Mouse (Mus musculus) stomach, postnatal 0 days (tissue): ENCODE results near the gene Slc6a6. TPM values are rescaled to one million over a fixed set of nuclear protein-coding genes. Genes with fewer than 3 reads are reported as not detected.

ENCODE experiments used
- ATAC-seq: fragments of 200-750 bp; cut with Nextera tagmentation; 2 replicates; pipeline ENCODE4 v1.8.0; 2017; ENCODE audit not compliant: low FRiP score, low TSS enrichment
- DNase-seq: peaks from one replicate; pipeline ENCODE4 v3.0.0-alpha.2; 2016; ENCODE audit warnings: low spot score
- H3K27ac ChIP-seq: fragments of 300-500 bp; sonication (generic); replicated peaks from 2 replicates; pipeline ENCODE4 v1.5.1; 2014; ENCODE audit warnings: mild to moderate bottlenecking, control low read depth
- H3K27me3 ChIP-seq: fragments of 300-500 bp; sonication (generic); 2 replicates; pipeline ENCODE4 v1.6.1; 2014; ENCODE audit warnings: low read length; ENCODE audit not compliant: control insufficient read depth, insufficient read depth
- H3K36me3 ChIP-seq: fragments of 300-500 bp; sonication (generic); 2 replicates; pipeline ENCODE4 v1.6.1; 2014; ENCODE audit warnings: low read length, mixed read lengths; ENCODE audit not compliant: control insufficient read depth, insufficient read depth
- H3K4me1 ChIP-seq: fragments of 300-500 bp; sonication (generic); replicated peaks from 2 replicates; pipeline ENCODE4 v1.6.1; 2014; ENCODE audit warnings: antibody characterized with exemption; ENCODE audit not compliant: control insufficient read depth, insufficient read depth
- H3K4me2 ChIP-seq: fragments of 300-500 bp; sonication (generic); replicated peaks from 2 replicates; pipeline ENCODE4 v1.6.1; 2014; ENCODE audit warnings: low read depth, mild to moderate bottlenecking, control low read depth, moderate library complexity
- H3K4me3 ChIP-seq: fragments of 300-500 bp; sonication (generic); 2 replicates; pipeline ENCODE4 v1.5.1; 2014; ENCODE audit warnings: low read depth, low read length, control low read depth
- H3K9ac ChIP-seq: fragments of 300-500 bp; sonication (generic); 2 replicates; pipeline ENCODE4 v1.6.1; 2014; ENCODE audit warnings: mild to moderate bottlenecking, low read length, control low read depth, mixed read lengths
- H3K9me3 ChIP-seq: fragments of 300-500 bp; sonication (generic); 2 replicates; pipeline ENCODE4 v1.6.1; 2016; ENCODE audit warnings: low read length; ENCODE audit not compliant: control insufficient read depth
- CTCF ChIP-seq: IDR thresholded peaks from 2 replicates; pipeline ENCODE4 v1.5.1; 2016; ENCODE audit warnings: antibody characterized with exemption, low read depth, mild to moderate bottlenecking, moderate library complexity
- EP300 ChIP-seq: optimal IDR thresholded peaks from 2 replicates; pipeline ENCODE3; 2016; ENCODE audit warnings: antibody characterized with exemption
- WGBS: fragments of 180-500 bp; shearing (Covaris S2); extraction: QIAGEN DNeasy Blood & Tissue Kit; methylation state at CpG from one replicate; pipeline ENCODE4 v1.1.7; 2014; 5-methylcytosine and 5-hydroxymethylcytosine counted together
- polyA plus RNA-seq: library from polyadenylated mRNA; unstranded; fragments of >200 nt; fragmentation: Nextera tagmentation; extraction: Ambion mirVana; gene quantifications from 2 replicates; pipeline ENCODE4 v1.2.1, GENCODE M21; 2015

Slc6a6 gene
- polyA plus RNA-seq, 1 experiment from 2014 or later, result 66.5 TPM

DNA sequence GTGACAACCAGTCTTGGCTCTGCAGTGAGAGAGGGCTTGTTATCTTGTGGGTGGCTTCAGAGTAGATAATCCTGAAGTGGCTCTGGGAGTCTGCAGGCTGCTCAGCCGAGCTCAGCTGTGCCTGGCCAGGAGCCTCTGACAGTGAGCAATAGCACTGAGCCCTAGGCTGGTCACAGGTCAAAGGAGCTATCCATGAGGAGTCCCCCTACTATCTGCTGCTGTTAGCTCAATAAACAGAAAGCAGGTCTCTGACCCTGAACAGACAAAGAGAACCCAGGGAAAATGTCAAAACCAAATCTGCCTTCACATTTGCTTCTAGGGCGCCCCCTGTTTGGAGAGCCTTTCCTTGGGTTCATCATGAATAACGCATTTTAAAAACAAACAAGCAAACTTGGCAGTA is 28.6 kb upstream of the Slc6a6 start:
- TF ChIP-seq CTCF (peak; percentile 8; the same call in 1 of the 2 replicates), EP300 (no peak)
- Histone ChIP-seq H3K27ac (no peak overlapping the region), H3K4me1 (no peaks in the 10 kb centered on the region), H3K9me3 (no peaks in the 10 kb centered on the region), H3K9ac (no peak overlapping the region), H3K27me3 (no peaks in the 10 kb centered on the region), H3K36me3 (no peaks in the 10 kb centered on the region), H3K4me2 (no peak overlapping the region), H3K4me3 (no peak overlapping the region)
- ATAC-seq (no peak), DNase-seq (no peak)
- 52% methylated on average over 3 of the region's 3 CpGs for WGBS

DNA sequence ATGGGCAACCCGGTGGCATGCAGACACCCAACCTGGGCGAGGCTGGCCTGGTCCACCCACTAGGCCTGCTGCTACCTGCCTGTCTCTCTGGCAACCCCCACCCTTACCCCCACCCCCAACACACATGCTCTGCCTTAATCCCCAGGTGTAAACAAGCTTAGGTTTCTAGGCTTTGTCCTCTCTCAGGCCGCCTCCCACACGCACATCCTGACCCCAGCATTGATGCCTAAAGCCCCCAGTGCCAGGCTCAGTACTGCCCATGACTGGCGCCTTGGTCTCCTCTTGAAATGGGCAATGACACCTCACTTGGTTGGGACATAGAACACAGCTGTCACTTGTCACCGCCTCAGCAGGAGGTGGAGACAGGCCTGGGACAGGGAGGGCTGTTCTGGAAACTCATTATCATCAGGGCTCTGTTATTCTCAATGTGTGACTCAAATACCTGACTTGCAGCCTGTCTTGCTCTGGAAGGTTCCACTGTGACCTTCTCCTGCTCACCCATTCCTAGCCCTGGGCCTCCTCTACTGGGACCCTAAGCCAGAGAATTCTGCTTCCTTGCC is 27.9 kb upstream of the Slc6a6 start:
- Histone ChIP-seq H3K9me3 (no peaks in the 10 kb centered on the region), H3K4me2 (no peak overlapping the region), H3K36me3 (no peaks in the 10 kb centered on the region), H3K27me3 (no peaks in the 10 kb centered on the region), H3K4me1 (no peaks in the 10 kb centered on the region), H3K9ac (no peak overlapping the region), H3K27ac (no peak overlapping the region), H3K4me3 (no peak overlapping the region)
- ATAC-seq (no peak), DNase-seq (no peak)
- no peak for TF ChIP-seq EP300
- TF ChIP-seq CTCF, result no peak
- whole genome bisulfite sequencing, result 61% methylated on average over 6 of the region's 6 CpGs

DNA sequence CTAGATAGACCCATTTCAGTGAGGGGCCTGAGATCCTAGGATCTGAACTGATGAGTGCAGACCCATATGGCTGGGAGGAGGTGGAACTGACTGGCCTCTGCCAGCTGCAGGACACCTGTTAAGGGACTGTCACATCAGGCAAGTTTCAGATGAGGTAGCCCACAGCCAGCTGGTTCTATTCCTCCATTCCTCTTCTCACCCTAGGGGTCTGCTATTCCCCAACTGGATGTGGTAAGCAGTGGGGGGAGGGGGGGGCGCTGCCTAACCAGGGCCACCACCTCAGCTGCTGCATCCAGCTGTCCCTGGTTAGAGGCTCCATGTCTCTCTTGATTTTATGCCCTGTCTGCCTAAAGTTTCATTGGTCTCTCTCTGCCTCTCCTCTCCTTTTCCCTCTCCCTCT is 25.6 kb upstream of the Slc6a6 start:
- DNase-seq, result no peak
- Histone ChIP-seq H3K27ac (no peak overlapping the region), H3K9me3 (no peaks in the 10 kb centered on the region), H3K27me3 (no peaks in the 10 kb centered on the region), H3K9ac (no peak overlapping the region), H3K4me1 (no peaks in the 10 kb centered on the region), H3K36me3 (no peaks in the 10 kb centered on the region), H3K4me2 (no peak overlapping the region), H3K4me3 (no peak overlapping the region)
- ATAC-seq, result no peak
- no CpG with 5 or more reads among the region's 1 CpGs for WGBS
- TF ChIP-seq EP300, result no peak
- no peak for TF ChIP-seq CTCF

DNA sequence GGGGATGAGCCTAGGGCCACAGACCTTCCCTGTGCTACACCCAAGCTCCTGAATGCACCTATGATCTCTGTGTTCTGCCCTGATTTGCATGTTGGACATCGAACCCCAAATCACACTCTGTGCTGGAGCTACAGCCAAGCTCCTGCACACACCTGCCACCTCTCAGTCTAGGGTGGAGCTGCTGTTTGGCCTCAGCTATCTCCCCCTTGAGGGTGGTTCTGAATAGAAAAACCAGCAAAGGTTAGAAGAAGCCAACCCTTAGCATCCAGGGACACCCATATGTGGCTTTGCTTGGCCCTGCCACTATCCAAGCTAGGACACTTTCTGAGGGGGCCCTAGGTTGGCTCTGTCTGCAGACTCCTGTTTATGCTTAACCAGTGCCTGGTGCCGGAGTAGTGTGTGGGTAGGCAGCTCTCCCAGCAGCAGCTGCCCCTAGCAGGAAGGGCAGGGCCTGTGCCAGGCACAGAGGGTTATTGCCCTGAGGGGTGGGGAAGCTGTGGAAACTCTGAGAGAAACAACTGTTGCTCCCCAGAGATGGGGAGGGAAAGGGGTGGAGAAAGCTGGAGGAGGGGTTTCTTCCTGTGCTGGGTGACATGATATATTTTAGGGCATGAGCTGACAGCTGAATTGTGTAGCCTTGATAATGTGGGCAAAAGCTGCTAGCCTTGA is 23.9 kb upstream of the Slc6a6 start:
- Histone ChIP-seq H3K4me3 (no peak overlapping the region), H3K4me2 (no peak overlapping the region), H3K27me3 (no peaks in the 10 kb centered on the region), H3K9me3 (no peaks in the 10 kb centered on the region), H3K4me1 (no peaks in the 10 kb centered on the region), H3K27ac (peak overlapping the region; percentile 45; the same call in 1 of the 2 replicates), H3K36me3 (no peaks in the 10 kb centered on the region), H3K9ac (no peak overlapping the region)
- 53% methylated on average over 2 of the region's 2 CpGs for WGBS
- TF ChIP-seq EP300 (no peak), CTCF (peak; percentile 25)
- ATAC-seq, result peak; percentile 57
- peak; percentile 47 for DNase-seq

DNA sequence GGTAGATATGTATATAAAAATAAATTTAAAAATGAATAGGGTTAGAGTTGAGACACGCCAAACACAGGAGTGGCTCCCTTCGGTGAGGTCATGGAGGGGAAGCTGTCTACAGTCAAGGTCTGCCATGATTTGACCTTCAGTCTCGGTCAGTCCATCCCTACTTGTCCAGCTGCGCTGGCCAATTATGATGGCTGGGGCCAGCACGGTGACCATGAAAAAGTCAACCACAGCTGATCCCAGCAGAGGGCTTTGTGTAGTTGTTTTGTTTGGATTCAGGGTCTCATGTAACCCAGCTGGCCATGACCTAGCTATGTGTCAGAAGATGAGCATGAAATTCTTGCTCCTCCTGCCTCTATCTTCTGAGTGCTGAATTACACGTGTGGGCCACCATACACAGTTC is 21.6 kb upstream of the Slc6a6 start:
- Histone ChIP-seq H3K27ac (no peak overlapping the region), H3K4me1 (no peaks in the 10 kb centered on the region), H3K27me3 (no peaks in the 10 kb centered on the region), H3K9me3 (no peaks in the 10 kb centered on the region), H3K4me2 (no peak overlapping the region), H3K4me3 (no peak overlapping the region), H3K36me3 (no peaks in the 10 kb centered on the region), H3K9ac (no peak overlapping the region)
- TF ChIP-seq CTCF (peak; percentile 45; the same call in 1 of the 2 replicates), EP300 (no peak)
- no peak for DNase-seq
- 81% methylated on average over 6 of the region's 6 CpGs for WGBS
- ATAC-seq, result no peak

DNA sequence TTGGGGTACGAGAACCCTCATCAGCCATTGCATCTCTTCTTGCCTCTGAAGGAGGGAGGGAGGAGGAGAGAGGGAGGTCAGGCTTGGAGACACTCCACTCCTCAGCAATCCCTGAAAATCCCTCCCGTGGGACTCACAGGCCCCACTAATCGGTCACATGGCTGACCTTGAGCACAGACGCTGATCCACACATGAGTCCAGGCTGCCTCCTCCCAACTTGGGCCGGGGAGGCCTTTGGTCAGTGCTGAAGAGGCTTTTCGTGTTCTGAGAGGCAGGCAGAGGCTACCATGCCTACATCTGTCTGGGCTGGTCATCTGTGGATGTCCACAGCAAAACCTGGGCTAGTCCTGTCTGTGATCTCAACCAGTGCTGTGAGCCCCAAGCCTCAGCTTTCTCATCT is 20.2 kb upstream of the Slc6a6 start:
- WGBS, result 67% methylated on average over 6 of the region's 6 CpGs
- no peak overlapping the region for H3K4me3 ChIP-seq
- no peak for TF ChIP-seq CTCF
- TF ChIP-seq EP300, result no peak
- no peaks in the 10 kb centered on the region for H3K36me3 ChIP-seq
- H3K4me1 ChIP-seq, result no peaks in the 10 kb centered on the region
- no peaks in the 10 kb centered on the region for H3K27me3 ChIP-seq
- H3K9me3 ChIP-seq, result no peaks in the 10 kb centered on the region
- ATAC-seq (no peak), DNase-seq (no peak)
- H3K4me2 ChIP-seq, result no peak overlapping the region
- no peak overlapping the region for H3K9ac ChIP-seq
- H3K27ac ChIP-seq, result no peak overlapping the region
